Mouse (Mus musculus) CH12.LX (cell line): ENCODE measurements at regions not wholly inside any gene's neighbourhood (a gene's known extent, or its start where the extent isn't known, plus 50 kb on each side); places are given as distances from the start of the nearest gene placed in this dataset.

Experiments used
- CTCF ChIP-seq, 2 experiments: IDR thresholded peaks in 1 of 2; conservative IDR thresholded peaks in 1 of 2; 2 replicates each; pipeline ENCODE4 v1.5.1; 2011 to 2012; ENCODE audit warnings: low read depth in 2 of 2, low read length in 2 of 2, improper control_type of control experiment in 1 of 2, inconsistent platforms in 1 of 2, mild to moderate bottlenecking in 1 of 2, moderate library complexity in 1 of 2
- MAFK ChIP-seq: IDR thresholded peaks from 2 replicates; pipeline ENCODE4 v1.6.1; 2011; ENCODE audit warnings: low read length, improper control_type of control experiment; ENCODE audit not compliant: insufficient replicate concordance
- ZC3H11A ChIP-seq: IDR thresholded peaks from 2 replicates; pipeline ENCODE4 v1.6.1; 2012; ENCODE audit warnings: low read depth, mild to moderate bottlenecking, inconsistent platforms, low read length, improper control_type of control experiment

GRCm38 (mm10) chr1:186909518-186910105 lies 57.6 kb upstream of the D1Pas1 start:
- TF ChIP-seq ZC3H11A (no peak), CTCF (conservative IDR thresholded peaks at IDR 0.05 in 1 of 2, IDR thresholded peaks at IDR 0.05 in 1 of 2; ENCODE audit: low read depth in 2 of 2, low read length in 2 of 2) (no peak), MAFK (no peak)
